14 mouse cellular contexts compared by ENCODE assay signal in genomic region chr8:11112908-11113532, GRCm38 (mm10).
DNase-seq lines count a peak whose midpoint lies in the region; ATAC-seq lines count a peak whose summit lies in the region.
"Had no signal": no experiment of that assay in that cellular context is flagged by ENCODE, and none has a peak within 500 bp of the region (broad histone marks: within the 10 kb centered on the region; RNA-seq: fewer than 3 reads in every experiment).

No protein-coding gene starts in this region.

- DNase-seq in kidney, adult 18-20 months, result peak; percentile 13
- peak; percentile 82 for DNase-seq in A20 (ENCODE audit: low read depth, low spot score)
- peak; percentile 48 for DNase-seq in lung, postnatal 36 days
- DNase-seq in frontal cortex, postnatal 25 days (ENCODE audit: low spot score in 2 of 2), result no peak
- DNase-seq in adrenal gland, postnatal 10 days, result no peak
- no peak for DNase-seq in heart, postnatal 25 days (ENCODE audit: low spot score)
- DNase-seq: heart, adult 11 months; layer of hippocampus, postnatal 36 days; liver, embryonic 13.5 days; right cerebral cortex, postnatal 25 days had no signal

- intact Hi-C loops in heart, postnatal 25 days (cut with DNase I), result no loop called here

- H3K4me1 ChIP-seq in kidney, embryonic 15.5 days, result peaks cover 5% of the 10 kb centered on the region; the same call in 1 of the 2 replicates
- H3K4me1 ChIP-seq: hindbrain, embryonic 12.5 days had no signal

- H3K4me2 ChIP-seq in kidney, embryonic 15.5 days, result no peak overlapping the region
- H3K4me2 ChIP-seq: hindbrain, embryonic 12.5 days; liver, embryonic 13.5 days had no signal

- no peak for ATAC-seq in kidney, embryonic 15.5 days (replicated peaks; ENCODE audit: low FRiP score)
- peak; percentile 90 to 92 for ATAC-seq in hematopoietic stem cell, adult 5-6 weeks (replicated peaks in 1 of 2; ENCODE audit: insufficient read depth in 1 of 2, low FRiP score in 2 of 2, low TSS enrichment in 1 of 2, low read depth in 1 of 2, poor library complexity in 2 of 2, severe bottlenecking in 2 of 2)

- no peak overlapping the region for H3K4me3 ChIP-seq in kidney, embryonic 15.5 days (replicated peaks)
- H3K4me3 ChIP-seq: hindbrain, embryonic 12.5 days; liver, embryonic 13.5 days; myocyte had no signal

- H3K9me3 ChIP-seq in kidney, embryonic 15.5 days (replicated peaks), result no peaks in the 10 kb centered on the region
- H3K9me3 ChIP-seq: hindbrain, embryonic 12.5 days; liver, embryonic 13.5 days had no signal

- no peak overlapping the region for H3K27ac ChIP-seq in kidney, embryonic 15.5 days
- H3K27ac ChIP-seq: hindbrain, embryonic 12.5 days; liver, embryonic 13.5 days had no signal

- no peaks in the 10 kb centered on the region for H3K27me3 ChIP-seq in kidney, embryonic 15.5 days
- H3K27me3 ChIP-seq: hindbrain, embryonic 12.5 days; liver, embryonic 13.5 days had no signal

- H3K36me3 ChIP-seq in kidney, embryonic 15.5 days, result no peaks in the 10 kb centered on the region
- H3K36me3 ChIP-seq: hindbrain, embryonic 12.5 days; liver, embryonic 13.5 days had no signal

- 66% methylated on average over 7 of the region's 7 CpGs for WGBS in kidney, embryonic 15.5 days

- no peak overlapping the region for H3K9ac ChIP-seq in kidney, embryonic 15.5 days
- H3K9ac ChIP-seq: hindbrain, embryonic 12.5 days; liver, embryonic 13.5 days had no signal

Comparison
In these comparisons a context has a peak if more than half of its experiments do, and no peak if none do; other contexts are left out.
1. DNase-seq: peak in kidney, adult 18-20 months (single experiment), A20 (single experiment) and lung, postnatal 36 days (single experiment); none in frontal cortex, postnatal 25 days (0 of 2), adrenal gland, postnatal 10 days (single experiment) and heart, postnatal 25 days (single experiment).